Mouse (Mus musculus) spleen, adult 2 months (tissue): ENCODE results near the gene Map7. TPM values are rescaled to one million over a fixed set of nuclear protein-coding genes. Genes with fewer than 3 reads are reported as not detected.

Experiments
- DNase-seq, 2 experiments: peaks; one replicate each; pipeline versions ENCODE4 v3.0.0 to v3.0.0-alpha.2; 2012 to 2021; ENCODE audit warnings: low spot score in 2 of 2, low read depth in 1 of 2
- H3K27ac ChIP-seq: fragments of 200-500 bp; 2 replicates; pipeline ENCODE4 v1.5.1; 2012; ENCODE audit warnings: low read length, inconsistent platforms; ENCODE audit not compliant: insufficient read depth
- H3K27me3 ChIP-seq: fragments of 200-500 bp; 2 replicates; pipeline ENCODE4 v1.6.1; 2012; ENCODE audit warnings: mild to moderate bottlenecking, moderate library complexity, low read length, inconsistent platforms; ENCODE audit not compliant: control insufficient read depth, insufficient read depth
- H3K36me3 ChIP-seq: fragments of 200-500 bp; 2 replicates; pipeline ENCODE4 v1.6.1; 2012; ENCODE audit warnings: mild to moderate bottlenecking, low read length, inconsistent platforms; ENCODE audit not compliant: control insufficient read depth, insufficient read depth
- H3K4me1 ChIP-seq: fragments of 200-500 bp; 2 replicates; pipeline ENCODE4 v1.6.1; 2011; ENCODE audit warnings: inconsistent platforms; ENCODE audit not compliant: control insufficient read depth, insufficient read depth, insufficient read length
- H3K4me3 ChIP-seq: fragments of 200-500 bp; 2 replicates; pipeline ENCODE4 v1.5.1; 2011; ENCODE audit warnings: mild to moderate bottlenecking, inconsistent platforms; ENCODE audit not compliant: insufficient read depth, insufficient read length; ENCODE audit errors: extremely low read depth
- CTCF ChIP-seq: fragments of 200-500 bp; IDR thresholded peaks from 2 replicates; pipeline ENCODE4 v1.5.1; 2011; ENCODE audit warnings: mild to moderate bottlenecking, inconsistent platforms; ENCODE audit not compliant: insufficient read depth, insufficient read length, insufficient replicate concordance; ENCODE audit errors: extremely low read depth
- POLR2A ChIP-seq: fragments of 200-500 bp; IDR thresholded peaks from 2 replicates; pipeline ENCODE4 v1.6.1; 2011; ENCODE audit warnings: low read depth, low read length, inconsistent platforms
- WGBS: fragments of 180-500 bp; shearing (Covaris S2); methylation state at CpG from one replicate; pipeline ENCODE4 v1.1.7; 2018; 5-methylcytosine and 5-hydroxymethylcytosine counted together
- polyA plus RNA-seq: library from polyadenylated mRNA; depleted of rRNA; stranded (reverse); fragments of >200 nt; gene quantifications from 2 replicates; pipeline ENCODE4 v1.2.3, GENCODE M21; 2012

The Map7 gene
- polyA plus RNA-seq, 1 experiment, result 1.8 TPM

DNA sequence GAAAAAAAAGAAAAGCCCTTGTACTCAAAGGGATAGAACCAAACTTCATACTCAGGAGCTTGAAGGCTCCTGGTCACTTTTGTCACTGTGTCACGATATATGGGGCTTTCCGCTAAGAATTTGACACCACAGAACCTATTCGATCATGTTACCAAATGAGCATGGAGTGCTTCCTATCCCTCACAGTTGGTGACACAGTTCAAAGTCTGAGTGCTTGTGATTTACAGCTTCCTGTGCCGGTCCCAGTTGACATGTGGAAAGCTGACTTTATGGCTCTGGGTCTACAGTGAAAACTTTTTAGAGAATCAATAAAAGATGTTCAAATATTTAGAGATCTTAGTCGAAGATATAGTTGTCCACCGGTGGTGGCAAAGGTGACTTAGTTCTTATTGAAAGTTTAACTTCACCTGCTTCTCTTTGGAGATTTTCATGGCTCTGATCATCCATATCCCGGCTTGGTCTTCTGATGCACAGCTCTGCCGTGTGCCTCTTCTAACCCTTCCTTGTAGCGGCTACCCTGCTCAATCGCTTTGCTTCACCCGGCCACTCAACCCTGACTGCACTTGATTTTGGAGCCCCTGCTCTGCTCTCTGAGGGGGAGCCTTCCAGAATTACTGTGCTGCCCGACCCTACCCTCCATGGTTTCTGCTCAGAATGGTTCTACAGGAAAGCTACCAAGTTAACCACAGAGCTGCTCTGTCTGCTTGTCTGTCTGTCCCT lies 15.2 kb upstream of the Map7 start:
- no peak overlapping the region for H3K27ac ChIP-seq
- no peaks in the 10 kb centered on the region for H3K27me3 ChIP-seq
- 48% methylated on average over 12 of the region's 12 CpGs for WGBS
- no peak overlapping the region for H3K4me3 ChIP-seq
- TF ChIP-seq CTCF (no peak), POLR2A (no peak)
- H3K4me1 ChIP-seq, result no peaks in the 10 kb centered on the region
- no peak for DNase-seq
- H3K36me3 ChIP-seq, result peaks cover 25% of the 10 kb centered on the region

DNA sequence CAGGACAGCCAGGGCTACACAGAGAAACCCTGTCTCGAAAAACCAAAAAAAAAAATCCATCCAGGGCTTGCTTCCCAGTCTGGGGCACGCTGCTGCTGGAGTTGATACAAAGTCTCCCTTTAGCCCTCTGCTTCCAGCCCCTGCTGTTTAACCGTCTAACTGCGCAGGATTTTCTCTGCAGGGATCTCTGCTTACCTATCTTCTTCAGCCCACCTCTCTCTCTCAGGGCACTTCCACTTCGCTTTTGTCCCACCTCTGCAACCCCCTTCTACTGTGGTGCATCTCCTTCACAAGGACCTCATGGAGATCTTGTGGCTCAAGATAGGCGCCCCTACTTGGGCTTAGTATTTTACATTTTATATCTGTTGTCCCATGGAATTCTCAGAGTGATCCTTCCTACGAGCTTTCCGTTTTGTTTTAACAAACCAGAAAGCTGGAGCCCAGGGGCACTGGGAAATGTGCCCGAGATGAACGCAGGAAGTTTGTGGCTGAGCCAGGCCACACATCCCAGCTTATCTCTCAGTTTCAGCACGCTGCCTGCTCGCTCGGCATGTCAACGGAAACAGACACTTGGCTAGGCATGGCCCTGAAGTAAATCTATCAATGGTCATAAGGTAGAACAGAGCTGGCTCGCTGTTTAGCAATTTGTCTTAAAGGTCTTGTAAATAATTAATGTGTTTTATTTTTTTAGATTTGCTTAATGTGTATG lies 12.8 kb upstream of the Map7 start:
- Histone ChIP-seq H3K4me3 (no peak overlapping the region), H3K4me1 (no peaks in the 10 kb centered on the region), H3K27ac (no peak overlapping the region), H3K27me3 (no peaks in the 10 kb centered on the region), H3K36me3 (peaks cover 24% of the 10 kb centered on the region)
- WGBS, result 44% methylated on average over 15 of the region's 15 CpGs
- no peak for TF ChIP-seq CTCF
- no peak for TF ChIP-seq POLR2A
- DNase-seq, result no peak

DNA sequence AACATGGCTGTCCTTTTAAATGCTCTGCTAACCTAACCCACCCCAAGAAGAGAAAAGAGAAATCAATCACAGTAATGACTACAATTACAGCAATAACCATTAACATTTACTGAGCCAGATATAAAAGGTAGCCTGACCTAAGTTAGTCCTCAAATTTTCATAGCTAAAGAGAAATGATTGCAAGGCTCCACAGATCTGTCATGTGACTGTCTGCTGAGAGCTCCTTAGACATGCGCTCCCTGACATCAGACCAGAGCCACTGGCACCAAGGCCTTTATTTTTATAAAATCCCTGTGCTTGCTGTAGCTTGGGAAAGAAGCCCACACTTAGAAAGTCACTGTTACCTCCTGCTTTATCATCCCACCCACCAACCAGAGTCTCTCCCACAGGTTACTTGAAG lies 11.8 kb upstream of the Map7 start:
- no peak overlapping the region for H3K4me3 ChIP-seq
- H3K27me3 ChIP-seq, result no peaks in the 10 kb centered on the region
- WGBS, result 83% methylated on average over 1 of the region's 1 CpGs
- DNase-seq, result no peak
- TF ChIP-seq CTCF (no peak), POLR2A (no peak)
- H3K36me3 ChIP-seq, result peaks cover 29% of the 10 kb centered on the region
- H3K27ac ChIP-seq, result no peak overlapping the region
- no peaks in the 10 kb centered on the region for H3K4me1 ChIP-seq

GRCm38 (mm10) chr10:20141376-20141775 lies 6.9 kb upstream of the Map7 start:
- no peak overlapping the region for H3K27ac ChIP-seq
- no peak for DNase-seq
- no peaks in the 10 kb centered on the region for H3K27me3 ChIP-seq
- 89% methylated on average over 17 of the region's 17 CpGs for WGBS
- no peak overlapping the region for H3K4me3 ChIP-seq
- TF ChIP-seq CTCF, result no peak
- TF ChIP-seq POLR2A, result no peak
- H3K36me3 ChIP-seq, result peaks cover 19% of the 10 kb centered on the region
- H3K4me1 ChIP-seq, result no peaks in the 10 kb centered on the region

DNA sequence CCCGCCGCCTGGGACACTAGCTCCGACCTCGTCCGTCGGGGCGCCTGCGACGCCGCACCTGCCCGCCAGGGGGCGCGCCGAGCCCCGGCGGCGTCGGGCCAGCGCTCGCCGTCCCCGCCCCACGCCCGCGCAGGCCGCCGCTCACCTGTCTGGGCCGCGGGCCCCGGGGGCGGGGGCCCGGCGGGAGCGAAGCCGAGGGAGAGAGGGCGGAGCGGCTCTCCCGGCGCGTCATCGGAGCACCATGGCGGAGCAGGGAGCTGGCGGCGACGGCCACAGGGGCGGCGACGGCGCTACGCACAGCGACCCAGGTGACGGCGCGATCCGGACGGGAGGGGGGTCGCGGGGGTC lies 476 bp downstream of the Map7 start:
- peaks cover under 1% of the 10 kb centered on the region; the same call in 1 of the 2 replicates for H3K36me3 ChIP-seq
- TF ChIP-seq CTCF (peak; percentile 40; the same call in 1 of the 2 replicates), POLR2A (no peak)
- WGBS, result 1% methylated on average over 55 of the region's 58 CpGs
- peak overlapping the region; percentile 48; the same call in 1 of the 2 replicates for H3K4me3 ChIP-seq
- DNase-seq, result peak in 1 of 2 experiments; percentile 39
- no peak overlapping the region for H3K27ac ChIP-seq
- H3K27me3 ChIP-seq, result peaks cover 19% of the 10 kb centered on the region
- no peaks in the 10 kb centered on the region; the same call in none of the 2 replicates for H3K4me1 ChIP-seq

DNA sequence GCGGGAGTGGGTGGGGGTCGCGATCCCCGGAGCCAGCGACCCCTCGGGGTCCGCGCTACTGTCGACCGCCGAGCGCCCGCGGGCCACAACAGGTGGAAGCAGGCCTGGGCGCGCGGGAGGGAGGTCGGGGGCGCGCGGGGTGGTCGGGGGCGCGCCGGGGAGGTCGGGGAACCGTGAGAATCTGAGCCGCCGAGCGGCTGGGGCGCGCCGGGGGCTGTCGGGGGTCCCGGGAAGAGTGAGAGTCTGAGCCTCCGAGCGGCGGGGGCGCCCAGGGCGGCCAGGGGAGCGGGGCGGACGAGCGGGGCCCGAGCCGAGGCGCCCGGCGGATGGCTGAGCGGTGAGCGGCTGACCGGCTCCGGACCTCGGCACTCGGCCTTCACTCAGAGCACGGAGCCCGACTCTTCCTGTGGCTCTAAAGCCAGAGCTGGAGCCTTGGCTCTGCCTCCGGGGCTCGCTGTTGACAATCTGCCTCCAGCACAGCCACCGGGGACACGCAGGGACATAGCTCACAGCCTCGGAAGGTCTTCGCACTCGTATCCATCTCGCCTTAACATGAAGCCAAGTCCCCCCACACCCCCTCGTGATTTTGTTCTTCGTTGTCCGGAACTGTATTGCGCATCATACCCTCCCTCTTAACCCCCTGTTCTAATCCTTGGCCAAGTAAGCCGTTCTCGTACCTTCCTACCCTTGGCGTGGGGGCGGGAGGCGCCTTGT lies 1.0 kb downstream of the Map7 start:
- no peak for DNase-seq
- WGBS, result under 1% methylated on average over 59 of the region's 74 CpGs
- Histone ChIP-seq H3K4me1 (no peaks in the 10 kb centered on the region; the same call in none of the 2 replicates), H3K4me3 (peak overlapping the region; percentile 48), H3K27me3 (peaks cover 19% of the 10 kb centered on the region), H3K27ac (no peak overlapping the region), H3K36me3 (no peaks in the 10 kb centered on the region)
- TF ChIP-seq POLR2A, result no peak
- TF ChIP-seq CTCF, result 0 out of 2 replicates have a peak, but pooled peaks have one; percentile 2
